Mouse (Mus musculus) heart, embryonic 11.5 days (tissue): ENCODE measurements around the gene Trpv5. TPM values are rescaled to one million over a fixed set of nuclear protein-coding genes. Genes with fewer than 3 reads are reported as not detected.

Experiments used
- ATAC-seq: fragments of 200-750 bp; cut with Nextera tagmentation; replicated peaks from 2 replicates; pipeline ENCODE4 v1.8.0; 2017; ENCODE audit warnings: moderate library complexity; ENCODE audit not compliant: insufficient number of reproducible peaks, low FRiP score, low TSS enrichment
- H3K27ac ChIP-seq: fragments of 300-500 bp; sonication (generic); 2 replicates; pipeline ENCODE4 v1.5.1; 2014; ENCODE audit warnings: mild to moderate bottlenecking, low read depth, low read length
- H3K27me3 ChIP-seq: fragments of 300-500 bp; sonication (generic); 2 replicates; pipeline ENCODE4 v1.6.1; 2014; ENCODE audit warnings: mild to moderate bottlenecking, low read length, mixed read lengths; ENCODE audit not compliant: control insufficient read depth, insufficient read depth
- H3K36me3 ChIP-seq: fragments of 300-500 bp; sonication (generic); 2 replicates; pipeline ENCODE4 v1.6.1; 2014; ENCODE audit warnings: mild to moderate bottlenecking, low read length, moderate library complexity, mixed read lengths; ENCODE audit not compliant: control insufficient read depth, insufficient read depth
- H3K4me1 ChIP-seq: fragments of 300-500 bp; sonication (generic); 2 replicates; pipeline ENCODE4 v1.6.1; 2014; ENCODE audit warnings: low read length; ENCODE audit not compliant: control insufficient read depth, insufficient read depth
- H3K4me2 ChIP-seq: fragments of 300-500 bp; sonication (generic); 2 replicates; pipeline ENCODE4 v1.6.1; 2014; ENCODE audit warnings: mild to moderate bottlenecking, moderate library complexity
- H3K4me3 ChIP-seq: fragments of 300-500 bp; sonication (generic); 2 replicates; pipeline ENCODE4 v1.5.1; 2014; ENCODE audit warnings: low read depth, low read length
- H3K9ac ChIP-seq: fragments of 300-500 bp; sonication (generic); 2 replicates; pipeline ENCODE4 v1.6.1; 2014; ENCODE audit warnings: mild to moderate bottlenecking, low read depth, low read length, moderate library complexity
- H3K9me3 ChIP-seq: fragments of 300-500 bp; sonication (generic); replicated peaks from 2 replicates; pipeline ENCODE4 v1.6.1; 2016; ENCODE audit warnings: low read length; ENCODE audit not compliant: control insufficient read depth
- WGBS: fragments of 180-500 bp; shearing (Covaris S2); extraction: QIAGEN DNeasy Blood & Tissue Kit; methylation state at CpG from one replicate; pipeline ENCODE4 v1.1.7; 2014; ENCODE audit not compliant: insufficient replicate concordance; 5-methylcytosine and 5-hydroxymethylcytosine counted together
- polyA plus RNA-seq: library from polyadenylated mRNA; unstranded; fragments of >200 nt; fragmentation: Nextera tagmentation; extraction: Ambion mirVana; gene quantifications from 2 replicates; pipeline ENCODE4 v1.2.1, GENCODE M21; 2014

Trpv5 gene
- polyA plus RNA-seq, 1 experiment from 2014 or later = not detected

- H3K9ac ChIP-seq = no peak overlapping the region
- 87% methylated on average over 5 of the region's 5 CpGs for WGBS
These were observed 27.4 kb downstream of the Trpv5 start for GRCm38 (mm10) chr6:41653173-41653572.

DNA sequence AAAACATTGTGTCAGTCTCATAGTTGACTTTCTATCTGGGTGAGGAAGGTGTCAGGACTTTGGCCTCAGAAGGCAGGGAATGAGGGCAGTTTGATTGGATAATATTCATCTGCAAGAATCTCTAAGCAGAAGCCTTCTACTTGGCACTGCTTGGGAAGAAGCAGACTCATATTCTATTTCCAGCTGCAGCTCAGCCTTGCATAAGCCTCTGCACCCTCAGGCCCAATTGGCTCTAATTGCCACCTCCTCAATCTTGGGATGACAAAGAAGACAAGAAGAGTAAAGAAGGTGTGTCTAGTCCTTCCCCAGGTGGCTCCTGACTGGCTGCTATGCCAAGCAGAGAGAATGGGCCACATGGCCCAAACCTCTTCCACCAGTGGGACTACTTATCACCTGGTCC is 33.9 kb downstream of the Trpv5 start:
- no peaks in the 10 kb centered on the region for H3K9me3 ChIP-seq
- no peaks in the 10 kb centered on the region for H3K27me3 ChIP-seq
- no peak for ATAC-seq
- H3K4me2 ChIP-seq = no peak overlapping the region
- no peak overlapping the region for H3K4me3 ChIP-seq
- H3K27ac ChIP-seq = no peak overlapping the region
- H3K36me3 ChIP-seq = no peaks in the 10 kb centered on the region
- H3K9ac ChIP-seq = no peak overlapping the region
- no peaks in the 10 kb centered on the region for H3K4me1 ChIP-seq

More at GRCm38 (mm10) chr6:41653173-41653572, 27.4 kb downstream of the Trpv5 start:
- ATAC-seq = no peak
- Histone ChIP-seq H3K4me2 (no peak overlapping the region), H3K27ac (no peak overlapping the region), H3K27me3 (no peaks in the 10 kb centered on the region), H3K4me1 (no peaks in the 10 kb centered on the region), H3K9me3 (no peaks in the 10 kb centered on the region), H3K36me3 (no peaks in the 10 kb centered on the region), H3K4me3 (no peak overlapping the region)

GRCm38 (mm10) chr6:41646220-41646619 is 34.3 kb downstream of the Trpv5 start:
- Histone ChIP-seq H3K4me1 (no peaks in the 10 kb centered on the region), H3K9ac (no peak overlapping the region), H3K4me3 (no peak overlapping the region), H3K4me2 (no peak overlapping the region), H3K9me3 (no peaks in the 10 kb centered on the region), H3K36me3 (no peaks in the 10 kb centered on the region), H3K27me3 (no peaks in the 10 kb centered on the region), H3K27ac (no peak overlapping the region)
- WGBS = 74% methylated on average over 3 of the region's 3 CpGs
- no peak for ATAC-seq

DNA sequence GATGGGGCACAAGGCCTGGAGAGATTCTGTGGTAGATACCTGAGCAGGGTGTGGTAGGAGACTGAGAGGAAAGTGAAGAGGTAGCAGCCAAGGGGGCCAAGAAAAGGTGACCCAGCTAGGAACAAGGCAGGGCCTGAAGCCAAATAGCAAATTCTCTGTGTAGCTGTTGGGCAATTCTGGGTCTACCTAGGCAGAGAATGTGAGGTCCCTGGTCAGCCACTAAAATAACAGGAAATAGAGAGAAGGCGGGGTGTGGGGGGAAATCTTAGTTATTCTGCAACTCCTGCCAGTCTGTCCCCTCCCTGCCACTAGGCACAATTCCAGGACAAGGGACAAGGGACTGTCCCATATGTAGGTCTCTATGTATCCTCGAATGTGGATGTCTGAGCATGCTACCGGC is 37.3 kb downstream of the Trpv5 start:
- ATAC-seq = no peak
- Histone ChIP-seq H3K4me2 (no peak overlapping the region), H3K4me1 (no peaks in the 10 kb centered on the region), H3K9ac (no peak overlapping the region), H3K27me3 (no peaks in the 10 kb centered on the region), H3K9me3 (no peaks in the 10 kb centered on the region), H3K36me3 (no peaks in the 10 kb centered on the region), H3K4me3 (no peak overlapping the region), H3K27ac (no peak overlapping the region)
- WGBS = 74% methylated on average over 3 of the region's 3 CpGs

GRCm38 (mm10) chr6:41642765-41643164 is 37.8 kb downstream of the Trpv5 start:
- WGBS = 77% methylated on average over 4 of the region's 4 CpGs

GRCm38 (mm10) chr6:41641173-41641866 is 39.2 kb downstream of the Trpv5 start:
- no peak for ATAC-seq
- Histone ChIP-seq H3K27ac (no peak overlapping the region), H3K4me2 (no peak overlapping the region), H3K4me3 (no peak overlapping the region), H3K9ac (no peak overlapping the region), H3K27me3 (no peaks in the 10 kb centered on the region), H3K4me1 (no peaks in the 10 kb centered on the region), H3K36me3 (no peaks in the 10 kb centered on the region), H3K9me3 (no peaks in the 10 kb centered on the region)
- 52% methylated on average over 6 of the region's 6 CpGs for WGBS

More at GRCm38 (mm10) chr6:41642765-41643164, 37.8 kb downstream of the Trpv5 start:
- ATAC-seq = no peak
- H3K27ac ChIP-seq = no peak overlapping the region
- H3K36me3 ChIP-seq = no peaks in the 10 kb centered on the region
- no peak overlapping the region for H3K4me3 ChIP-seq
- no peak overlapping the region for H3K9ac ChIP-seq
- H3K4me2 ChIP-seq = no peak overlapping the region
- no peaks in the 10 kb centered on the region for H3K9me3 ChIP-seq
- H3K4me1 ChIP-seq = no peaks in the 10 kb centered on the region
- no peaks in the 10 kb centered on the region for H3K27me3 ChIP-seq

- no peaks in the 10 kb centered on the region for H3K4me1 ChIP-seq
- H3K27ac ChIP-seq = no peak overlapping the region
- H3K9ac ChIP-seq = no peak overlapping the region
- no peaks in the 10 kb centered on the region for H3K9me3 ChIP-seq
- 78% methylated on average over 3 of the region's 3 CpGs for WGBS
- no peak overlapping the region for H3K4me2 ChIP-seq
- H3K27me3 ChIP-seq = no peaks in the 10 kb centered on the region
- no peaks in the 10 kb centered on the region for H3K36me3 ChIP-seq
- no peak for ATAC-seq
- H3K4me3 ChIP-seq = no peak overlapping the region
These were observed 40.1 kb downstream of the Trpv5 start for GRCm38 (mm10) chr6:41640449-41640848.

DNA sequence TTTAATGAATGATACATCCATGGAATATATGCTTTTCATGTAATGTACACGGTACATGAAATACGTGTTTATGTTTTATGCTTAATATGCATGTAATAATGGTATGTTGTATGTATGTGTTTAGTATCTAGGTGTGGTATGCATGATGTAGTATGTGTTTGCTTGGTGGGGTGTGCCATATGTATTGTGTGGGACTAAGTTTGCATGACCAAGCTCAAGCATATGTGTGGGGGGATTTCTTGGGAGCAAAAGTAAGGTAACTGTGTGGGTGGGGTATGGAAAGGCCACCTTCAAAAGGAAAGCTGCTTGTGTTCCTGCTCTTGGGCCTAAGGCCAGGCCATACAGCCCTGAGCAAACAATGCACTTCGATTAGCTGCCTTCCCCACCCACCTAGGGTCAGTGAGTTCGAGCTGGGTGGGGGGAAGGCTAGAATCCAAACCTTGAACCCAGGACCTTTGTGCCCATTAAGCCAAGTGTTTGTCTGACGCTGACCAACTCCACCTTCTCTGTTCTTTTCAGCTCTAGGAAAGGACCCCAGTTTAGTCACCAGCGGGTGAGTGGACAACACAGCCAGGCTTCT is 42.6 kb downstream of the Trpv5 start:
- Histone ChIP-seq H3K9ac (no peak overlapping the region), H3K27me3 (no peaks in the 10 kb centered on the region), H3K9me3 (no peaks in the 10 kb centered on the region), H3K4me3 (no peak overlapping the region), H3K4me1 (no peaks in the 10 kb centered on the region), H3K36me3 (no peaks in the 10 kb centered on the region), H3K27ac (no peak overlapping the region), H3K4me2 (no peak overlapping the region)
- 72% methylated on average over 6 of the region's 6 CpGs for WGBS
- no peak for ATAC-seq

- no peak for ATAC-seq
- Histone ChIP-seq H3K27ac (no peak overlapping the region), H3K4me2 (no peak overlapping the region), H3K27me3 (no peaks in the 10 kb centered on the region), H3K9me3 (no peaks in the 10 kb centered on the region), H3K9ac (no peak overlapping the region), H3K4me1 (no peaks in the 10 kb centered on the region), H3K36me3 (no peaks in the 10 kb centered on the region), H3K4me3 (no peak overlapping the region)
- 19% methylated on average over 1 of the region's 1 CpGs for WGBS
These were observed 43.2 kb downstream of the Trpv5 start for GRCm38 (mm10) chr6:41637393-41637792.
